Mouse (Mus musculus): ENCODE data around the gene Ptgr1. TPM values are rescaled to one million over a fixed set of nuclear protein-coding genes. Genes with fewer than 3 reads are reported as not detected.

Ptgr1 gene
- polyA plus RNA-seq, 1 experiment = 3.0 TPM

DNA sequence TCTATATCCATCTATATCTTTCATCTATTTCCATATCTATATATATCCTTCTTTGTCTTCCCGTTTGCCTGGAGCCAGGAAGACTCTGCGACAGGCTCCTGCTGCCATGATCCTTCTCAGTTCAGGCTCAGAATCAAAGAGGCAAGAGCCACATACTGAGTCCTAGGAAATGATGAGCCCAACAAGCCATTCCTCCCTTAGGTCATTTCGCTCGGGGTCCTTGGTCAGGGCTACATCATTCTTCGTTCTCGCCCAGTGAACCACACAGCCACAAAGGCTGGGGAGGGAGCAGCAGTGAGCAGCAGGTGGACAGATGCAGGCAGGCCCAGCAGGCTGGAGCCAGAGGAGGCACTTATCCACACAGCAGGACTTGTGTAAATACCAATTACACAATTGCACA is 5.5 kb downstream of the Ptgr1 start:
- no peak for DNase-seq
- H3K36me3 ChIP-seq (ENCODE audit: control insufficient read depth, insufficient read depth, low read length) = no peaks in the 10 kb centered on the region
- no peak overlapping the region for H3K27ac ChIP-seq (ENCODE audit: control insufficient read depth, insufficient read depth, low read length)
- WGBS = 96% methylated on average over 6 of the region's 6 CpGs
- no peaks in the 10 kb centered on the region for H3K27me3 ChIP-seq (ENCODE audit: control insufficient read depth, insufficient read depth, low read length)
- no peak for TF ChIP-seq CTCF (IDR thresholded peaks at IDR 0.05; ENCODE audit: borderline replicate concordance, control insufficient read depth, extremely low read depth, insufficient read depth, low read length, poor library complexity)
- TF ChIP-seq POLR2A (IDR thresholded peaks at IDR 0.05; ENCODE audit: control insufficient read depth, extremely low read depth, insufficient read depth, low read length, poor library complexity) = no peak
- H3K4me3 ChIP-seq (ENCODE audit: control insufficient read depth, insufficient read depth, low read length) = no peak overlapping the region
- H3K4me1 ChIP-seq (replicated peaks; ENCODE audit: control insufficient read depth, insufficient read depth, low read length) = peaks cover 5% of the 10 kb centered on the region; the same call in 1 of the 2 replicates

DNA sequence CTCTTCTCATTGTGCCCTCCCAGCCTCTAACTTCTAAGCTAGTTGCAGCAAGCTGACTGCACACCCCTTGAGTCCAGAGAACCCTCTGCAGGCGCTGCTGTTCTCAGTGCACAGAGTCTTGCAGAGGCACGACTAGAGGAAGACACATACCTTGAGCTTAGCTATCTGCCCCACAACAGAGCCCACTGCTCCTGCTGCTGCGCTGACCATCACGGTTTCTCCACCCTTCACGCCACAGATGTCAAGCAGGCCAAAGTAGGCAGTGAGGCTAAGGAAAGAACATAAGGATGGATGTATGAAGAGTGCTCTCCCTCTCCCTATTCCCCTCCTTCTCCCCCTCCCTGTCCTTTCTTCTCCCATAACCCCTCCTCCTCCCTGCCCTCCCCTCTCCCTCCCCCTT is 11.2 kb downstream of the Ptgr1 start:
- Histone ChIP-seq H3K27ac (ENCODE audit: control insufficient read depth, insufficient read depth, low read length) (no peak overlapping the region), H3K4me1 (replicated peaks; ENCODE audit: control insufficient read depth, insufficient read depth, low read length) (no peaks in the 10 kb centered on the region), H3K27me3 (ENCODE audit: control insufficient read depth, insufficient read depth, low read length) (no peaks in the 10 kb centered on the region), H3K4me3 (ENCODE audit: control insufficient read depth, insufficient read depth, low read length) (no peak overlapping the region), H3K36me3 (ENCODE audit: control insufficient read depth, insufficient read depth, low read length) (no peaks in the 10 kb centered on the region)
- TF ChIP-seq CTCF (IDR thresholded peaks at IDR 0.05; ENCODE audit: borderline replicate concordance, control insufficient read depth, extremely low read depth, insufficient read depth, low read length, poor library complexity) (no peak), POLR2A (IDR thresholded peaks at IDR 0.05; ENCODE audit: control insufficient read depth, extremely low read depth, insufficient read depth, low read length, poor library complexity) (no peak)
- no peak for DNase-seq
- WGBS = 96% methylated on average over 5 of the region's 5 CpGs

DNA sequence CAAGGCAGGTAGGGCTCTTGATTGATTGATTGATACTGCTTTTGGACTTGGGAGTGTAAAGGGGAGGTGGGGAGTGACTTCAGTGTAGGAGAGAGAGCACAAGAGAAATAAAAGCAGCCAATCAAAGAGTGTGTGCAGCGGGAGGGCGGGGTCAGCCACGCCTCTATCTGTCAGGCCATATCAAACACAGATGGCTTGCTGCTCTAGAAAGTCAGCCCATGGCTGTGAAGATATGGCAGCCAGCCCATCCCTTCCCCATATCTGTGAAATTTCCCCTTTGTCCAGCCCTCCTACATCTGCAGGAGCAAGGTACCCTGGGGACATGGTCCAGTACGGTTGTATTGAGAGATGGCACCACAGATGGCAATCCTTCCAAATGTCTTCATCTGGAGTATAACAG is 16.2 kb downstream of the Ptgr1 start:
- Histone ChIP-seq H3K4me1 (replicated peaks; ENCODE audit: control insufficient read depth, insufficient read depth, low read length) (peaks cover 5% of the 10 kb centered on the region; the same call in 1 of the 2 replicates), H3K27ac (ENCODE audit: control insufficient read depth, insufficient read depth, low read length) (no peak overlapping the region), H3K4me3 (ENCODE audit: control insufficient read depth, insufficient read depth, low read length) (no peak overlapping the region), H3K36me3 (ENCODE audit: control insufficient read depth, insufficient read depth, low read length) (no peaks in the 10 kb centered on the region), H3K27me3 (ENCODE audit: control insufficient read depth, insufficient read depth, low read length) (no peaks in the 10 kb centered on the region)
- TF ChIP-seq CTCF (IDR thresholded peaks at IDR 0.05; ENCODE audit: borderline replicate concordance, control insufficient read depth, extremely low read depth, insufficient read depth, low read length, poor library complexity) (no peak), POLR2A (IDR thresholded peaks at IDR 0.05; ENCODE audit: control insufficient read depth, extremely low read depth, insufficient read depth, low read length, poor library complexity) (no peak)
- WGBS = 91% methylated on average over 4 of the region's 4 CpGs
- no peak for DNase-seq

DNA sequence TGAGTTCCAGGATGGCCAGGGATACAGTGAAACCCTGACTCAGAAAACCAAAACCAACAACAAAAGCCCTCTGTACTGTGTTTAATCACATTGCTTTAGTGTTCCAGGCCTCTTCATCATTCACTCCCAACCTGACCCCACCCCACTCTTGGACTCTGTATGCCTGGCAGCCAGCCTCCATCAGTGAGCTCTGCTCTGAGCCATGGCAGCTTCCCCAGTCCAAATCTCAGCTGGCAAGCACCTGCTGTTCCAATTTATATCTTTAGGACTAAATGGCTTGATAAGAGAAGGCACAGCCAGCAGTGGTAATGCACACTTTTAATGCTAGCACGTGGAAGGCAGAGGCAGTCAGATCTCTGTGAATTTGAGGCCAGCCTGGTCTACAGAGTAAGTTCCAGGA is 21.8 kb downstream of the Ptgr1 start:
- 93% methylated on average over 1 of the region's 1 CpGs for WGBS
- Histone ChIP-seq H3K27me3 (ENCODE audit: control insufficient read depth, insufficient read depth, low read length) (no peaks in the 10 kb centered on the region), H3K4me1 (replicated peaks; ENCODE audit: control insufficient read depth, insufficient read depth, low read length) (peaks cover 6% of the 10 kb centered on the region; the same call in 1 of the 2 replicates), H3K36me3 (ENCODE audit: control insufficient read depth, insufficient read depth, low read length) (no peaks in the 10 kb centered on the region), H3K4me3 (ENCODE audit: control insufficient read depth, insufficient read depth, low read length) (no peak overlapping the region), H3K27ac (ENCODE audit: control insufficient read depth, insufficient read depth, low read length) (no peak overlapping the region)
- no peak for DNase-seq
- TF ChIP-seq CTCF (IDR thresholded peaks at IDR 0.05; ENCODE audit: borderline replicate concordance, control insufficient read depth, extremely low read depth, insufficient read depth, low read length, poor library complexity) (no peak), POLR2A (IDR thresholded peaks at IDR 0.05; ENCODE audit: control insufficient read depth, extremely low read depth, insufficient read depth, low read length, poor library complexity) (no peak)

DNA sequence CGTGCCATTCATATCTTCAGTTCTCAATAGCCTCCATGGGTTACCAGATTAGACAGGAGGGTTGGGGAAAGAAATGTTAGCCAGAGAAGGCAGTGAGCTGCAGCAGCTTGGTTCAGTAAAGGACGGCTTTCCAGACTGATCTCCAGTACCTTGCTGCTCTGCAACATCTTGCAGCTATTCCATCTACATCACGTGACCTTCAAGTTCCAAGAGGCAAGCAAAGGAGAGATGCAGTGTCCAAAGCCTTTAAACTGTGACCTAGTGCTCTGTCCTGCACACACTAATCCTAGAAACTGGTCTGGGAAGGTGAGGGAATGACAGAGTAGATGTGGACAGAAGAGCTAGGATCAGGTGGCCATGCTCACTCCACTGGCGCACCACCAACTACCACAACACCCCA is 23.6 kb downstream of the Ptgr1 start:
- H3K4me3 ChIP-seq (ENCODE audit: control insufficient read depth, insufficient read depth, low read length) = no peak overlapping the region
- H3K27me3 ChIP-seq (ENCODE audit: control insufficient read depth, insufficient read depth, low read length) = no peaks in the 10 kb centered on the region
- H3K36me3 ChIP-seq (ENCODE audit: control insufficient read depth, insufficient read depth, low read length) = no peaks in the 10 kb centered on the region
- TF ChIP-seq POLR2A (IDR thresholded peaks at IDR 0.05; ENCODE audit: control insufficient read depth, extremely low read depth, insufficient read depth, low read length, poor library complexity) (no peak), CTCF (IDR thresholded peaks at IDR 0.05; ENCODE audit: borderline replicate concordance, control insufficient read depth, extremely low read depth, insufficient read depth, low read length, poor library complexity) (no peak)
- no peak for DNase-seq
- over 99% methylated on average over 4 of the region's 4 CpGs for WGBS
- H3K4me1 ChIP-seq (replicated peaks; ENCODE audit: control insufficient read depth, insufficient read depth, low read length) = peaks cover 6% of the 10 kb centered on the region; the same call in 1 of the 2 replicates
- H3K27ac ChIP-seq (ENCODE audit: control insufficient read depth, insufficient read depth, low read length) = no peak overlapping the region

DNA sequence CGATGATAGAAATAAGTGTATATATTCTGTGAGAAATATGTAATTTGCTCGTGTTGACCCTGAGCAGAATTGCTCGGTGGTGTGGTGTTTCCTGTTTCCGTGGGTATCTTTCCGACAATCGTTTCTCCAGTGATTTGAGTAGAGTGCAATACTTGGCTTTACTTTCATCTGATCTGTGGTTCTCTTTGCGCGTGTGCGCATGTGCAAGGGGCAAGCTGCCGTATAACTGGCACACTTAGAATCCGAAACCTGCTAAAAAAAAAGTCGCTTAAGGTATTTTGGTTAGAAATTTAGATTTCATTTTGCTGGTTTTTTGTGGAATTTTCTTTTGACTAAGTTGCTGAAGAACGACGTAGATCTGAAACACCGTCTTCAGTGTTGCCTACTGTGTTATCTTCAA is 25.2 kb downstream of the Ptgr1 start:
- WGBS = 83% methylated on average over 15 of the region's 15 CpGs
- Histone ChIP-seq H3K4me3 (ENCODE audit: control insufficient read depth, insufficient read depth, low read length) (no peak overlapping the region), H3K4me1 (replicated peaks; ENCODE audit: control insufficient read depth, insufficient read depth, low read length) (peaks cover 6% of the 10 kb centered on the region; the same call in 1 of the 2 replicates), H3K36me3 (ENCODE audit: control insufficient read depth, insufficient read depth, low read length) (no peaks in the 10 kb centered on the region), H3K27me3 (ENCODE audit: control insufficient read depth, insufficient read depth, low read length) (no peaks in the 10 kb centered on the region), H3K27ac (ENCODE audit: control insufficient read depth, insufficient read depth, low read length) (no peak overlapping the region)
- DNase-seq = no peak
- TF ChIP-seq POLR2A (IDR thresholded peaks at IDR 0.05; ENCODE audit: control insufficient read depth, extremely low read depth, insufficient read depth, low read length, poor library complexity) (no peak), CTCF (IDR thresholded peaks at IDR 0.05; ENCODE audit: borderline replicate concordance, control insufficient read depth, extremely low read depth, insufficient read depth, low read length, poor library complexity) (no peak)

DNA sequence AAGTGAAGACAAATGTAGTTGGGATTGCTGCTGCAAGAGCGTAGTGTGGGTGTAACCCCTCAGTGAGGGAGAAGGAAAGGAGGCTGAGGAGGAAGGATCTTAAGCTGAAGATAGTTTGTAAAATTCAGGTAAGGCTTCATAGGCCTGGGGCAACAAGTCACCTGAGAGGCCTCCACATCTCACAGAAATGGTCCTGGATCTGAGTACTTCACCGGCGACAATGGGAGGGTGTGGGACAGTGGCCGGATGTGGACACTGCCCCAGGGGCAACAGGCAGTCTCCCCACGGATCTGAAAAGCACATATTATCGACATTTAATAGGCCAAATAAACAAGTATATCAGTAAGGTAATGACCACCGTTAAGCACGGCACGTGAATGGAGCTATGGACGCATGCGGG is 34.3 kb downstream of the Ptgr1 start:
- TF ChIP-seq POLR2A (IDR thresholded peaks at IDR 0.05; ENCODE audit: control insufficient read depth, extremely low read depth, insufficient read depth, low read length, poor library complexity) = no peak
- no peak for TF ChIP-seq CTCF (IDR thresholded peaks at IDR 0.05; ENCODE audit: borderline replicate concordance, control insufficient read depth, extremely low read depth, insufficient read depth, low read length, poor library complexity)
- 0 out of 2 replicates have a peak, but pooled peaks cover 4% of the 10 kb centered on the region for H3K4me1 ChIP-seq (replicated peaks; ENCODE audit: control insufficient read depth, insufficient read depth, low read length)
- H3K4me3 ChIP-seq (ENCODE audit: control insufficient read depth, insufficient read depth, low read length) = no peak overlapping the region
- no peak for DNase-seq
- H3K27me3 ChIP-seq (ENCODE audit: control insufficient read depth, insufficient read depth, low read length) = no peaks in the 10 kb centered on the region
- 97% methylated on average over 11 of the region's 11 CpGs for WGBS
- H3K27ac ChIP-seq (ENCODE audit: control insufficient read depth, insufficient read depth, low read length) = no peak overlapping the region
- H3K36me3 ChIP-seq (ENCODE audit: control insufficient read depth, insufficient read depth, low read length) = no peaks in the 10 kb centered on the region
